Mouse (Mus musculus): Measurements from ENCODE around the gene Clhc1. TPM values are rescaled to one million over a fixed set of nuclear protein-coding genes. Genes with fewer than 3 reads are reported as not detected.

The Clhc1 gene
- polyA plus RNA-seq, 1 experiment = not detected

DNA sequence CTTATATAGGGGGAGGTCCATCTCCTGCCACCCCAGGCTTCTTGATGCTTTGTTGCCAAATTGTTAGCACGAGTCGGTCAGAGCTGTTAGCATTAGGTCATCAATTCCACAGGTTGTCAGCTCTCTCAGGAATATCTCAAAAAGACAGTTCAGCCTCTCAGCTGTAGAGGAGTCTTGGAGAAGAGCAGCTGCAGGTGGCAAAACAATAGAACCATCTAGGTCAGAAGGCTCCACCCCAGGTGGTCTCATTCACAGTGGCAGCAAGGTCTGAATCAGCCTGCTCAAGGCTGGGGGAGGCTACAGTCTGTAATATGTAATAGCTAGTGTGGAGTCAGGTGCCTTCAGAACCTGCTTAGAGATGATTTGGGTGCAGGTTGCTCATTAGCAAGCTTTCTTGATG is 55.8 kb downstream of the Clhc1 start:
- TF ChIP-seq TAL1 (IDR thresholded peaks at IDR 0.05; ENCODE audit: low read length) (no peak), GATA1 (IDR thresholded peaks at IDR 0.05; ENCODE audit: low read length) (no peak)
- H3K4me3 ChIP-seq (replicated peaks) = no peak overlapping the region
- no peaks in the 10 kb centered on the region for H3K27me3 ChIP-seq (ENCODE audit: control insufficient read depth)
- H3K36me3 ChIP-seq (ENCODE audit: control insufficient read depth) = no peaks in the 10 kb centered on the region
- no peaks in the 10 kb centered on the region for H3K4me1 ChIP-seq (ENCODE audit: control insufficient read depth)
- H3K9me3 ChIP-seq (ENCODE audit: control insufficient read depth, low read length) = no peaks in the 10 kb centered on the region

DNA sequence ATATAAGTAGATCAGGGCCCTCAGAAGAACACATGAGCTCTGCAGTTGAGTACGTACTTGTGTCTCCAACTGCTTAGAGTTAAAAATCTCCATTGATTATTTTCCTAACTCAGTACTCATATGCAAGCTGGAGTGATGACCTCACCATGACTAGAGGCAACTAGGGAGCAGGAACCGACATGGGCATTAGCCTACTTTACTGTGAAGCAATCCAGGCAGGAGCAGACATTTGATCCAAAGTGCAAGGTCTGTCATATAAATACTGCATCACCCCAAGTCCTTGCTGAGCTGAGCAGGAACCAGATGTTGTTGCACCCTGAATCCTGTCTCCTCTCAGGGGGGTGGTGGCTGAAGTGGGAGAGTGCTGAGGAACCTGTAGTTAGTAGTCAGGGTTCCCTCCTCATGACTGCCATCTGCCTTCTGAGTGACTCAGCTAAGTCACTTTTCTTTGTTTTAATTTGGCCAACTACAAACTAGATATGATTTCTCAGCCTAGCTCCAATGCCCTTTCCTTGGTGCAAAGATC is 59.8 kb downstream of the Clhc1 start:
- no peaks in the 10 kb centered on the region for H3K4me1 ChIP-seq (ENCODE audit: control insufficient read depth)

DNA sequence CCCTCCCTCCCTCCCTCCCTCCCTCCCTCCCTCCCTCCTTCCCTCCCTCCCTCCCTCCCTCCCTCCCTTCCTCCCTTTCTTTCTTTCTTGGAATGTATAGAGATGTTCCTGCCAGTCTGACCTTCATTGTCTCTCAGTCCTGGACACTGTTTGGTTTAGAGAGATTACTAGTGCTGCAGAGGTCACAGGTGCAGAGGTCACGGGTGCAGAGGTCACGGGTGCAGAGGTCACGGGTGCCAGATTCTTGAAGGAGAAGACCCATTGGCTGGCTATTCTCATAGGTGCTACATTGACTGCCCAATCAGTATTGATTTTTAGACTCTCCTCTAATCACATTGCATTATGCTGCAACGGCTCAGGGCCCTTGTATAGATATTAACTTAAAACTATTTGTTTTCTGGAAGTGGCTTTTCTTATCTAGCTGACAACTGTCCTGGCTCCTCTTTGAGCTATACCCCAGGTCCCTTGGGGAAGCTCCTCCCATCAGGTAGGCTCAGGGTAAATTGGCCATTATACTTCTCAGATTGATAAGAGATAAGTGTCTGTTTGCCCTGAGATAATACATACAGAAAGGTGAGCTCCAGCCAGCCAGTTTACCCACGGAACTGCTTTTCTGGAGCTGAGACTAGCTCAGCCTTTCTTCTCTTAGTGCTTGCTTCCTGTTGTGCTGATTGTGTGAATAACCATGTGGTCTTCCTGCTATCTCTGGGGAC is 62.2 kb downstream of the Clhc1 start:
- H3K4me1 ChIP-seq (ENCODE audit: control insufficient read depth) = no peaks in the 10 kb centered on the region
- no peak for TF ChIP-seq GATA1 (IDR thresholded peaks at IDR 0.05; ENCODE audit: low read length)
- TF ChIP-seq TAL1 (IDR thresholded peaks at IDR 0.05; ENCODE audit: low read length) = no peak
- H3K27me3 ChIP-seq (ENCODE audit: control insufficient read depth) = no peaks in the 10 kb centered on the region
- no peak overlapping the region for H3K4me3 ChIP-seq (replicated peaks)
- no peaks in the 10 kb centered on the region for H3K36me3 ChIP-seq (ENCODE audit: control insufficient read depth)
- H3K9me3 ChIP-seq (ENCODE audit: control insufficient read depth, low read length) = no peaks in the 10 kb centered on the region

More for the DNA sequence above, 59.8 kb downstream of the Clhc1 start:
- TF ChIP-seq GATA1 (IDR thresholded peaks at IDR 0.05; ENCODE audit: low read length) (no peak), TAL1 (IDR thresholded peaks at IDR 0.05; ENCODE audit: low read length) (no peak)
- H3K36me3 ChIP-seq (ENCODE audit: control insufficient read depth) = no peaks in the 10 kb centered on the region
- no peaks in the 10 kb centered on the region for H3K27me3 ChIP-seq (ENCODE audit: control insufficient read depth)
- no peaks in the 10 kb centered on the region for H3K9me3 ChIP-seq (ENCODE audit: control insufficient read depth, low read length)
- no peak overlapping the region for H3K4me3 ChIP-seq (replicated peaks)

DNA sequence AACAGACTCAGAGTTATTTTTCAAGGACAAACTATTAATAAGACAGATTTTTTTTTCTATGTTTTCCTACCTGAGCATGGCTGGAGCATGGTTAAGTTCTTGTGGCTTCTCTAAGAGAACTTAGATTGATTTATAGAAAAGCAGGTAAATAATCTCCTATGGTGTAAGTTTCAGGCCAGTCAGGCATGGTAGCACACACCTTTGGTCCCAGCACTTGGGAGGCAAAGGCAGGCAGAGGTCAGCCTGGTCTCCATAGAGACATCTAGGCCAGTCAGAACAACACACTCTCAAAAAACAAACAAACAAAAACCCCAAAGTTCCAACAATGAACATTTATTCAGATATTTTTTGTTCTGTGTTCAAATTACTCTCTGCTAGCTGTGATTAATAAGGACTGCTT is 64.3 kb downstream of the Clhc1 start:
- H3K9me3 ChIP-seq (ENCODE audit: control insufficient read depth, low read length) = no peaks in the 10 kb centered on the region
- no peaks in the 10 kb centered on the region for H3K4me1 ChIP-seq (ENCODE audit: control insufficient read depth)
- no peak overlapping the region for H3K4me3 ChIP-seq (replicated peaks)
- no peak for TF ChIP-seq GATA1 (IDR thresholded peaks at IDR 0.05; ENCODE audit: low read length)
- no peak for TF ChIP-seq TAL1 (IDR thresholded peaks at IDR 0.05; ENCODE audit: low read length)
- no peaks in the 10 kb centered on the region for H3K27me3 ChIP-seq (ENCODE audit: control insufficient read depth)
- H3K36me3 ChIP-seq (ENCODE audit: control insufficient read depth) = no peaks in the 10 kb centered on the region

DNA sequence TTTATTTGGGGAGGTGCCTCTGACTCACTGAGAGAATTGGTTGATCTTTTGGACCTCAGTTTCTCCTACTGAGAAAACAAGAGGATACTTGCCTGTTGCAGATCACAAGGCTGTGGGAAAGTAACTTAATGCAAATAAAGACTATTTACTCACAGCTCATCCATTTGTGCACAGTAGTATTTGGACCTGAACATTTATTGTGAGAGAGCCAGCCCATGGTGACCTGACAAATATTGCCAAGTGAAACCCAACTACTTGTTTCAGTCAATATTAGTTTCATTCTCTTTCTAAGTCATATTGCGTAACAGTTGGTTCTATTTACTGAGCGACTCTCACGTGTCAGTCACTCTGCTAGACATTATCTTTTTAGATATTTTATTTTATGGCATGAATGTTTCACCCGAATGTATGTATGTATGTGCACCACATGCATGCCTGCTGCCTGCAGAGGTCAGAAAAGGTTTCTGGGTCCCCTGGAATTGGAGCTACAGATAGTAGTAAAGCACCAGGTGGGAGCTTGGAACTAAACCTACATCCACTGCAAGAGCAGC is 65.5 kb downstream of the Clhc1 start:
- no peak for TF ChIP-seq TAL1 (IDR thresholded peaks at IDR 0.05; ENCODE audit: low read length)
- no peak for TF ChIP-seq GATA1 (IDR thresholded peaks at IDR 0.05; ENCODE audit: low read length)
- H3K27me3 ChIP-seq (ENCODE audit: control insufficient read depth) = no peaks in the 10 kb centered on the region
- H3K4me3 ChIP-seq (replicated peaks) = no peak overlapping the region
- no peaks in the 10 kb centered on the region for H3K4me1 ChIP-seq (ENCODE audit: control insufficient read depth)
- H3K9me3 ChIP-seq (ENCODE audit: control insufficient read depth, low read length) = no peaks in the 10 kb centered on the region
- H3K36me3 ChIP-seq (ENCODE audit: control insufficient read depth) = no peaks in the 10 kb centered on the region

DNA sequence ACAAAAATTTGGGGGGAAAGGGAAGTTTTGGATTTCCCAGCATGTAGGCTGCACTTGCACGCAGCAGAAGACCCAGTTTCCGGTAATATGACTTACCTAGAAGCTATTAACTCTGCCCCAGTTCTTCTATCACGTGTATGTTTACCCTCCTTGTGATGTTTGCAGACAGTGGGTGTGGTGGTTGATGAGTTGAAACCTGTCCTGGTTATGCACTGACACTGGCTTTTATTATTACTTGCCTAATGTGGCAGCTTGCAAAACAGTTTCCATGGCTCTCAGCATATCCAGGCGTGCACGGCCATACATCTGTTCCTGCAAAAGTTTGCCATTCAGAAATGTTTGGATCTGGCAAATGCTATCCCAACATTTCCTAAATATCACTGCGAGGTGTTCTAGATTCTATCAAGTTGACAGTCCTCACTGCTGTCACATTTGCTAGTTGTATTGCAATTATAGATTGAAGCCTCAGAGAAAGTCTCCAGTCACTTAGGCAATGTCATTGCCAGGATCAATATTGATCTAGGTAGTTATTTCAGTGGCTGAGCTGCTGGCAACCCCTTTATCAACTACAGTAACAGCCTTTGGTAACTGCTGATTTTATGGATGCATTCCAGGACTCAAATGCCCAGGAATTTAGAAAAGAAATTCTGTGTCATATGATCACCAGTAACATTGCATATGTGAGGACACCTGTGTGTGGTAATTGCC is 66.6 kb downstream of the Clhc1 start:
- no peaks in the 10 kb centered on the region for H3K36me3 ChIP-seq (ENCODE audit: control insufficient read depth)
- no peaks in the 10 kb centered on the region for H3K27me3 ChIP-seq (ENCODE audit: control insufficient read depth)
- H3K9me3 ChIP-seq (ENCODE audit: control insufficient read depth, low read length) = no peaks in the 10 kb centered on the region
- H3K4me1 ChIP-seq (ENCODE audit: control insufficient read depth) = no peaks in the 10 kb centered on the region
- H3K4me3 ChIP-seq (replicated peaks) = no peak overlapping the region
- TF ChIP-seq TAL1 (IDR thresholded peaks at IDR 0.05; ENCODE audit: low read length) (no peak), GATA1 (IDR thresholded peaks at IDR 0.05; ENCODE audit: low read length) (no peak)

DNA sequence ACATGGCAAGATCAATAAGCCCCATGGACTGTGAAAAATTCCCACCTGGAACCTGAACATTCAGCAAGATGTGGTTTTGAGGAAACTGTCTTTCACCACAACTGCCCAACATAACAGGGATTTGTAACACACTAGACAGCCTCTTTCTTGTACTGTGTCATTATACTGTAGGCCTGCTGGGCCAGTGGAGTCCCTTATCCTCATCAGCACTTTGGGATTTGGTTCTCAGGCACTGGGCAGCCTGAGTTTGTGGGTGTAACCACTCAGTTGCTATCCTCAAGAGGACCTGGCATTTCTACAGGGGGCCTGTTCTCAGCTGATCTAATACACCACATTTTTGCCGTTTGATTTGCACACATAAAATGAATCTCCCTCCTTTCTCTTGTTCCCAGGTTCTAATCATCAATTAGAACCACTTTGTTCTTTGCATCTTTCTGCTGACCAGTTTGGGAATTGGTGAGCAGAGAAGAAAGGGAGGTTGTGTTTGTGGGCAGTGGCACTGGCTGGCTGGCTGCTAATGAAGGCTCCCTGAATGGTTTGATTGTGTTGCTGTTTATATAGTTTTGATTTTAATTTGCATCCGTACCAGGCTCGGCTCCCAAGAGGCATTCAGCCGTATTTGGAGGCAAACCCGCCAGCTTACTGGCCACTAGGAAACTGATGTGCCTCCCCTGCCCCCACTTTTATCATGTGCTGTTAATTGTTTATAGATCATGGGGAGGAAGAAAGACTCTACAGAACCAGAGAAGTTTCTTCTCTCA is 74.5 kb downstream of the Clhc1 start:
- Histone ChIP-seq H3K4me3 (replicated peaks) (no peak overlapping the region), H3K27me3 (ENCODE audit: control insufficient read depth) (no peaks in the 10 kb centered on the region), H3K4me1 (ENCODE audit: control insufficient read depth) (no peaks in the 10 kb centered on the region), H3K36me3 (ENCODE audit: control insufficient read depth) (no peaks in the 10 kb centered on the region), H3K9me3 (ENCODE audit: control insufficient read depth, low read length) (no peaks in the 10 kb centered on the region)
- TF ChIP-seq GATA1 (IDR thresholded peaks at IDR 0.05; ENCODE audit: low read length) = no peak
- TF ChIP-seq TAL1 (IDR thresholded peaks at IDR 0.05; ENCODE audit: low read length) = no peak

DNA sequence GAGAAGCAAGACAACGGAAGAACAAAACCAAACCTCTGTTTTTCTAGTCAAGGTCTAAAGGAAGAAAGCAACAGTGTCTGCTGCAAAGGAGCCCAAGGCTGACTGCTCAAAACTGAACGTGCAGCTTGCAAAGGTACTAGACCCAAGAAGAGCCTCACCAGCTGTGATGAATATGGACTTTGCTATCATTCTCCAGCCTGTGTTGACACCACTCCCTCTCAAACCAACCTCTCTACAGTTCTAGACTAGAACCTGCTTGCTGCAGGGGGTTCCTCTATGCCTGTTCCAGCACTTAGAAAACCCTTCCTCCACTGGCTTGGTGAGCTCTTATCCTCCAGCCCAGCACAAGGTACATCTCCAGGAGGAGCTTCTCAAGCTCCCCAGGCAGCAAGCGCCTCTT is 75.6 kb downstream of the Clhc1 start:
- Histone ChIP-seq H3K36me3 (ENCODE audit: control insufficient read depth) (no peaks in the 10 kb centered on the region), H3K9me3 (ENCODE audit: control insufficient read depth, low read length) (no peaks in the 10 kb centered on the region), H3K4me3 (replicated peaks) (no peak overlapping the region), H3K27me3 (ENCODE audit: control insufficient read depth) (no peaks in the 10 kb centered on the region), H3K4me1 (ENCODE audit: control insufficient read depth) (no peaks in the 10 kb centered on the region)
- no peak for TF ChIP-seq GATA1 (IDR thresholded peaks at IDR 0.05; ENCODE audit: low read length)
- TF ChIP-seq TAL1 (IDR thresholded peaks at IDR 0.05; ENCODE audit: low read length) = no peak

DNA sequence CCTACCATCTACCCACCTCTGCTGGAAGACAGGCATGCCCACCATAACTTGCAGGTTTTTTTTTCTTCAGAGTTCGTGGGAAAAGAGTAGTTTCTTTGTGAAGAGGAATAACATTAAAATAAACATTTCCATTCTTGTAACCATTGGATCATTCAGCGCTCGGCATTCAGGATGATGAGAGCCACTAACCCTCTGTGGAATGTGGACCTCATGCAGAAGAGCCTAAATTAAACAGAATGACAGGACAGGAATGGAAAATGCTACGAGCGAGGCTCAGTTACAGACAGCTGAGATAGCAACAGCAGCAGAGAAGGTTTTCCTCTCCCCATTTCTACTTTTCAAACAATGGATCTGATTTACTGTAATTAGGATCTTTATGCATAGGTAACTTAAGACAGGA is 78.8 kb downstream of the Clhc1 start:
- TF ChIP-seq TAL1 (IDR thresholded peaks at IDR 0.05; ENCODE audit: low read length) = no peak
- no peak for TF ChIP-seq GATA1 (IDR thresholded peaks at IDR 0.05; ENCODE audit: low read length)
- H3K36me3 ChIP-seq (ENCODE audit: control insufficient read depth) = no peaks in the 10 kb centered on the region
- H3K27me3 ChIP-seq (ENCODE audit: control insufficient read depth) = no peaks in the 10 kb centered on the region
- H3K9me3 ChIP-seq (ENCODE audit: control insufficient read depth, low read length) = no peaks in the 10 kb centered on the region
- H3K4me3 ChIP-seq (replicated peaks) = no peak overlapping the region
- H3K4me1 ChIP-seq (ENCODE audit: control insufficient read depth) = no peaks in the 10 kb centered on the region

Measured in erythroblast, embryonic 14.5 days (primary cell).